Mouse (Mus musculus) C2C12 (cell line): ENCODE measurements around the gene Atm.

Experiments used
- CEBPB ChIP-seq: IDR thresholded peaks from one replicate; pipeline ENCODE4 v1.6.1; 2011; ENCODE audit warnings: low read depth, mild to moderate bottlenecking, control low read depth, moderate library complexity
- CTCF ChIP-seq: IDR thresholded peaks from one replicate; pipeline ENCODE4 v1.5.1; 2011; ENCODE audit not compliant: control insufficient read depth, insufficient read depth, insufficient read length
- MAX ChIP-seq: IDR thresholded peaks from one replicate; pipeline ENCODE4 v1.6.1; 2011; ENCODE audit warnings: mild to moderate bottlenecking, control low read depth
- MYOD1 ChIP-seq: IDR thresholded peaks from one replicate; pipeline ENCODE4 v1.6.1; 2011; ENCODE audit warnings: low read depth; ENCODE audit not compliant: control insufficient read depth, insufficient read length
- MYOG ChIP-seq: IDR thresholded peaks from one replicate; pipeline ENCODE4 v1.6.1; 2011; ENCODE audit not compliant: control insufficient read depth, insufficient read length; ENCODE audit errors: extremely low read depth
- USF1 ChIP-seq: IDR thresholded peaks from one replicate; pipeline ENCODE4 v1.6.1; 2011; ENCODE audit warnings: low read depth, mild to moderate bottlenecking, control low read depth, moderate library complexity

DNA sequence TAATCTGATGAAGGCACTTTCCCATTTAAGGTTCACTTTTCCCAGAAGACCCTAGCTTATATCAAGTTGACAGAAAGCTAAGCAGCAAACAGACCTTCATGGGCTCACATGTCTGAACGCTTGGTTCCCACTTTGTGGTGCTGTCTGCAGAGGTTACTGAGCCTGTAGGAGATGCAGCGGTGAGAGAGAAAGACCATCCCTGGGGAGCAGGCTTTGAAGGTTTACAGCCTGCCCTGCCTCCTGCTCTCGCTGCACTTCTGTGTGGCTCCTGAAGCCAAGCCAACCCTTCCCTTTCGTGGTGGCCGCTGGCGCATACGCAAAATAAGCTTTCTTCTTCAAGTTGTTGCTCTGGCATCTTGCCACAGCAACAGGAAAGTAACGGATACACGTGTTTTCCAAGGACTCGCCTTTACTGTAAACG lies 134.2 kb downstream of the Atm start, which contains the start of gene 4930550C14Rik:
- TF ChIP-seq CTCF (no peak), MAX (no peak), USF1 (no peak), CEBPB (no peak), MYOG (no peak), MYOD1 (no peak)
